Comparison of ENCODE assay signal across 8 mouse cellular contexts in genomic region chr8:54723976-54724667, GRCm38 (mm10).
DNase-seq lines count a peak whose midpoint lies in the region; ATAC-seq and TF ChIP-seq lines count a peak whose summit lies in the region.

No protein-coding gene starts in this region.

- no peaks in the 10 kb centered on the region for H3K27me3 ChIP-seq in heart, embryonic 10.5 days (ENCODE audit: insufficient read depth, poor library complexity, severe bottlenecking)
- H3K27me3 ChIP-seq in limb, embryonic 11.5 days (ENCODE audit: control insufficient read depth, insufficient read depth, low read length) = no peaks in the 10 kb centered on the region
- H3K27me3 ChIP-seq in midbrain, embryonic 12.5 days = no peaks in the 10 kb centered on the region

- no peaks in the 10 kb centered on the region for H3K36me3 ChIP-seq in heart, embryonic 10.5 days
- H3K36me3 ChIP-seq in limb, embryonic 11.5 days (ENCODE audit: control insufficient read depth, insufficient read depth, low read length) = no peaks in the 10 kb centered on the region
- no peaks in the 10 kb centered on the region for H3K36me3 ChIP-seq in midbrain, embryonic 12.5 days

- TF ChIP-seq CTCF in embryonic fibroblast, embryonic 13.5 days (IDR thresholded peaks at IDR 0.05; ENCODE audit: borderline replicate concordance, insufficient read depth, low read length) = no peak

- H3K27ac ChIP-seq in embryonic fibroblast, embryonic 13.5 days (ENCODE audit: insufficient read depth, low read length) = no peak overlapping the region
- no peak overlapping the region for H3K27ac ChIP-seq in heart, embryonic 10.5 days
- no peak overlapping the region for H3K27ac ChIP-seq in limb, embryonic 11.5 days (replicated peaks; ENCODE audit: low read depth, low read length)
- H3K27ac ChIP-seq in midbrain, embryonic 12.5 days (replicated peaks) = no peak overlapping the region; the same call in 1 of the 2 replicates

- TF ChIP-seq POLR2A in embryonic fibroblast, embryonic 13.5 days (IDR thresholded peaks at IDR 0.05; ENCODE audit: low read depth, low read length) = no peak

- peak; percentile 100 for ATAC-seq in limb, embryonic 11.5 days (ENCODE audit: insufficient number of reproducible peaks, low FRiP score, low TSS enrichment, low read depth)
- peak; percentile 100 for ATAC-seq in midbrain, embryonic 12.5 days (ENCODE audit: low FRiP score, low read depth)
- ATAC-seq in erythroblast, adult 5-6 weeks (replicated peaks; ENCODE audit: low FRiP score, poor library complexity, severe bottlenecking) = no peak

- peak; percentile 92 for DNase-seq in brain, embryonic 18.5 days (ENCODE audit: low read depth, low spot score)
- DNase-seq in heart, embryonic 10.5 days (ENCODE audit: low spot score) = peak; percentile 94
- DNase-seq in kidney, adult 8-10 months = peak; percentile 91 to 93
- peak; percentile 93 for DNase-seq in limb, embryonic 11.5 days (ENCODE audit: low spot score)
- peak; percentile 6 to 61 for DNase-seq in spleen, postnatal 10 days (ENCODE audit: low spot score in 2 of 2)

- WGBS in heart, embryonic 10.5 days = 2% methylated on average over 23 of the region's 23 CpGs
- WGBS in limb, embryonic 11.5 days = 2% methylated on average over 23 of the region's 23 CpGs
- WGBS in midbrain, embryonic 12.5 days = under 1% methylated on average over 23 of the region's 23 CpGs

- no peaks in the 10 kb centered on the region for H3K4me1 ChIP-seq in embryonic fibroblast, embryonic 13.5 days (ENCODE audit: control insufficient read depth, insufficient read depth, low read length)
- H3K4me1 ChIP-seq in heart, embryonic 10.5 days = no peaks in the 10 kb centered on the region
- no peaks in the 10 kb centered on the region for H3K4me1 ChIP-seq in limb, embryonic 11.5 days (ENCODE audit: control insufficient read depth, insufficient read depth, low read length)
- 0 out of 2 replicates have a peak, but pooled peaks cover 2% of the 10 kb centered on the region for H3K4me1 ChIP-seq in midbrain, embryonic 12.5 days

- no peaks in the 10 kb centered on the region for H3K9me3 ChIP-seq in heart, embryonic 10.5 days
- H3K9me3 ChIP-seq in limb, embryonic 11.5 days (ENCODE audit: control insufficient read depth, low read length) = no peaks in the 10 kb centered on the region
- no peaks in the 10 kb centered on the region for H3K9me3 ChIP-seq in midbrain, embryonic 12.5 days

- peak overlapping the region; percentile 43 for H3K4me3 ChIP-seq in embryonic fibroblast, embryonic 13.5 days (ENCODE audit: insufficient read depth, low read length)
- peak overlapping the region; percentile 59 for H3K4me3 ChIP-seq in heart, embryonic 10.5 days
- peak overlapping the region; percentile 36 for H3K4me3 ChIP-seq in limb, embryonic 11.5 days (ENCODE audit: low read depth, low read length)
- peak overlapping the region; percentile 57 for H3K4me3 ChIP-seq in midbrain, embryonic 12.5 days

- no peak overlapping the region for H3K9ac ChIP-seq in limb, embryonic 11.5 days (ENCODE audit: low read length)
- peak overlapping the region; percentile 44 for H3K9ac ChIP-seq in midbrain, embryonic 12.5 days (replicated peaks)

- peak overlapping the region; percentile 50 for H3K4me2 ChIP-seq in limb, embryonic 11.5 days (ENCODE audit: low read depth, severe bottlenecking)
- H3K4me2 ChIP-seq in midbrain, embryonic 12.5 days (replicated peaks) = peak overlapping the region; percentile 58

Comparison
In these comparisons a context has a peak if more than half of its experiments do, and no peak if none do; other contexts are left out.
1. DNase-seq: peak in every context shown above with its lines; median percentile 94 in heart, embryonic 10.5 days; 93 in limb, embryonic 11.5 days; 92 in brain, embryonic 18.5 days; 92 in kidney, adult 8-10 months; 34 in spleen, postnatal 10 days.